Mouse (Mus musculus) neural tube, embryonic 12.5 days (tissue): ENCODE results near the gene Casz1. TPM values are rescaled to one million over a fixed set of nuclear protein-coding genes. Genes with fewer than 3 reads are reported as not detected.

Experiments
- ATAC-seq: fragments of 200-750 bp; cut with Nextera tagmentation; 2 replicates; pipeline ENCODE4 v1.8.0; 2017; ENCODE audit warnings: low read depth, mild to moderate bottlenecking, moderate TSS enrichment, moderate library complexity; ENCODE audit not compliant: low FRiP score
- H3K27ac ChIP-seq: fragments of 300-500 bp; sonication (generic); 2 replicates; pipeline ENCODE4 v1.5.1; 2016
- H3K27me3 ChIP-seq: fragments of 300-500 bp; sonication (generic); replicated peaks from 2 replicates; pipeline ENCODE4 v1.6.1; 2016; ENCODE audit warnings: mild to moderate bottlenecking
- H3K36me3 ChIP-seq: fragments of 300-500 bp; sonication (generic); 2 replicates; pipeline ENCODE4 v1.6.1; 2016; ENCODE audit warnings: mild to moderate bottlenecking
- H3K4me1 ChIP-seq: fragments of 300-500 bp; sonication (generic); 2 replicates; pipeline ENCODE4 v1.6.1; 2016
- H3K4me2 ChIP-seq: fragments of 300-500 bp; sonication (generic); replicated peaks from 2 replicates; pipeline ENCODE4 v1.6.1; 2016; ENCODE audit warnings: mild to moderate bottlenecking
- H3K4me3 ChIP-seq: fragments of 300-500 bp; sonication (generic); 2 replicates; pipeline ENCODE4 v1.5.1; 2016
- H3K9ac ChIP-seq: fragments of 300-500 bp; sonication (generic); 2 replicates; pipeline ENCODE4 v1.6.1; 2016; ENCODE audit warnings: mild to moderate bottlenecking
- H3K9me3 ChIP-seq: fragments of 300-500 bp; sonication (generic); 2 replicates; pipeline ENCODE4 v1.6.1; 2016; ENCODE audit warnings: mild to moderate bottlenecking
- WGBS: fragments of 180-500 bp; shearing (Covaris S2); methylation state at CpG from one replicate; pipeline ENCODE4 v1.1.7; 2016; 5-methylcytosine and 5-hydroxymethylcytosine counted together
- polyA plus RNA-seq: library from polyadenylated mRNA; unstranded; fragments of >200 nt; fragmentation: Nextera tagmentation; extraction: Ambion mirVana; gene quantifications from 2 replicates; pipeline ENCODE4 v1.2.1, GENCODE M21; 2016

The Casz1 gene
- polyA plus RNA-seq, 1 experiment from 2014 or later, result 14.2 TPM

DNA sequence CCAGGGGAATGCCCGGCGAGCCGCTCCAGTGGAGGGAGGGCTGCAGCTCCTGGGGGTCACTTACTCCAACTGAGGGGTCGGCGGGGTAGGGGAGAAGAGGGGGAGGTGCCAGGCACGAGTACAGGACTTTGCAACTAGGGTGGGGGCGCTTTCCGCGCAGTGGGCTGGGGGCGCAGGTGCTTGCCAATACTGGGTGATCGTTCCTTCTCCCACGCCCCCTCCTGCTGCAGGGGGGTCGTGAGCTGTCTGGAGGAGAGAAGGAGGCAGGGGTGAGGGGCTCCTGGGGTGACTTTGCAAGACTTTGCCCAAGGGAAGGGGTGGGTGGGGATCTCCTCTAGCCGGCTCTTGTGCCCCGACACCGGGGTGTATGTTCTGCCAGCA is 541 bp downstream of the Casz1 start:
- H3K9ac ChIP-seq, result peak overlapping the region; percentile 64
- H3K36me3 ChIP-seq, result no peaks in the 10 kb centered on the region
- peak overlapping the region; percentile 22; the same call in 1 of the 2 replicates for H3K27ac ChIP-seq
- H3K9me3 ChIP-seq, result no peaks in the 10 kb centered on the region
- H3K4me2 ChIP-seq, result peak overlapping the region; percentile 91
- ATAC-seq, result no peak; the same call in 1 of the 2 replicates
- WGBS, result under 1% methylated on average over 15 of the region's 16 CpGs
- peaks cover 60% of the 10 kb centered on the region for H3K27me3 ChIP-seq
- H3K4me3 ChIP-seq, result peak overlapping the region; percentile 57
- H3K4me1 ChIP-seq, result peaks cover 43% of the 10 kb centered on the region

DNA sequence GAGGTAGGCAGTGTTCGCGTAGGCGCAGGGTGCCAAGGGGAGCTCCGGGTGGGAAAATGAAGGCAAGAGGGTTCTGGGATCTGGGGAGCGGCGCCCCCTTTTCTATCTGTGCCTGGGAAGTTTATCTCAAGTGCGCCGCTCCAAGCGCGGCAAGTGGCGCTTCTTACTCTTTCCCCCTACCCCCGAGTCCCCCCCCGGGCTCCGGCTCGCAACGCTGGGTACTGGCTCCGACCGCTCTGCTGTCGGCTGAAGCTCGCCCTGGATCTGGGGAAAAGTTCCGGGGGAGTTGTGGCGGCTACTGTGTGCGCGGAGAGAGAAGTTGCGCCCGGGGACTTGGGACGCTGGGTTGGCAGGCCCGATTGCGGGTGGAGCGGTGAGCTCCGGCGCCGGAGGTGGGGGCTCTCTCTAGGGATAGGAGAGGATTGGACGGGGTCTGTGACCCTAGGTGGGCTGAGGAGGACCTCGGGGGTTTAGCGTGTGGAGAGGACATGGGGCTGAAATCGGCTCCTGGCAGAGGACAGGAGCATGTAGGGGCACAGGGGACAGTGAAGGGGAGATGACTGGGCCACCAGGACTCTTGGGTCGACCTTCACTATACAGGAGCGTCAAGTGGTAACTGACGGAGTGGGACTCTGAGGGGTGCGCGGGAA is 1.1 kb downstream of the Casz1 start:
- peaks cover 64% of the 10 kb centered on the region for H3K27me3 ChIP-seq
- peaks cover 47% of the 10 kb centered on the region for H3K4me1 ChIP-seq
- H3K36me3 ChIP-seq, result no peaks in the 10 kb centered on the region
- H3K9me3 ChIP-seq, result no peaks in the 10 kb centered on the region
- ATAC-seq, result no peak
- no peak overlapping the region for H3K27ac ChIP-seq
- H3K4me2 ChIP-seq, result peak overlapping the region; percentile 91
- peak overlapping the region; percentile 64 for H3K9ac ChIP-seq
- H3K4me3 ChIP-seq, result peak overlapping the region; percentile 57
- 2% methylated on average over 42 of the region's 42 CpGs for WGBS

- Histone ChIP-seq H3K4me2 (peak overlapping the region; percentile 91), H3K9me3 (no peaks in the 10 kb centered on the region), H3K4me3 (peak overlapping the region; percentile 57), H3K9ac (peak overlapping the region; percentile 64), H3K36me3 (no peaks in the 10 kb centered on the region), H3K4me1 (peaks cover 55% of the 10 kb centered on the region), H3K27me3 (peaks cover 70% of the 10 kb centered on the region), H3K27ac (peak overlapping the region; percentile 12; the same call in 1 of the 2 replicates)
- under 1% methylated on average over 64 of the region's 64 CpGs for WGBS
- ATAC-seq, result no peak
Measured at GRCm38 (mm10) chr4:148805811-148806747, 1.9 kb downstream of the Casz1 start.

- no peak overlapping the region for H3K27ac ChIP-seq
Measured at GRCm38 (mm10) chr4:148806836-148807235, 2.6 kb downstream of the Casz1 start.

DNA sequence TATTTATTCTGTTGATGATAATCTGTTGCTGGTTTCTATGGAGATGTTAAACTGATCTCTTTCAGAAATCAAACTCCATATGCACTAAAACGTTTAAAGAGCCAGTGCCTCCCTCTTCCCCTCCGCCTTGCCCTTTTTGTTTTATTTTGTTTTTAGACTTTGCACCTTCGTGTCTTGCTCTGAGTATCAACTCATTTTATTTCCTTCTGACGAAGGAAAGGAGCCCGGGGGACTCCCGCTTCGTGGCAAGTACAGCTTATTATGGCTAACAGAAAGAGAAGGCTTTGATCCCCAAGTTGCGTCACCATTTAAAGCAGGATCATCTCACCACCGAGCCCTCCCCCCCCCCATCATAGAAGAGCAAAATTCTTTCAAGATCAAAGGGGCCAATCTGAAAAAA is 3.2 kb downstream of the Casz1 start:
- peak overlapping the region; percentile 57 for H3K4me3 ChIP-seq
- peaks cover 66% of the 10 kb centered on the region for H3K4me1 ChIP-seq
- H3K9ac ChIP-seq, result 0 out of 2 replicates have a peak overlapping the region, but pooled peaks have one; percentile 26
- peaks cover 76% of the 10 kb centered on the region for H3K27me3 ChIP-seq
- H3K36me3 ChIP-seq, result no peaks in the 10 kb centered on the region
- peak overlapping the region; percentile 91 for H3K4me2 ChIP-seq
- H3K27ac ChIP-seq, result no peak overlapping the region
- WGBS, result 0% methylated on average over 9 of the region's 9 CpGs
- H3K9me3 ChIP-seq, result no peaks in the 10 kb centered on the region
- no peak for ATAC-seq

More at GRCm38 (mm10) chr4:148806836-148807235, 2.6 kb downstream of the Casz1 start:
- peak; percentile 51; the same call in 1 of the 2 replicates for ATAC-seq
- Histone ChIP-seq H3K9me3 (no peaks in the 10 kb centered on the region), H3K4me1 (peaks cover 62% of the 10 kb centered on the region), H3K36me3 (no peaks in the 10 kb centered on the region), H3K4me2 (peak overlapping the region; percentile 91), H3K4me3 (peak overlapping the region; percentile 57), H3K9ac (peak overlapping the region; percentile 45; the same call in 1 of the 2 replicates), H3K27me3 (peaks cover 77% of the 10 kb centered on the region)
- WGBS, result under 1% methylated on average over 21 of the region's 26 CpGs

GRCm38 (mm10) chr4:148808839-148809238 is 4.6 kb downstream of the Casz1 start:
- H3K36me3 ChIP-seq, result no peaks in the 10 kb centered on the region
- no peak overlapping the region for H3K9ac ChIP-seq
- peaks cover 82% of the 10 kb centered on the region for H3K27me3 ChIP-seq
- 13% methylated on average over 2 of the region's 2 CpGs for WGBS
- peaks cover 63% of the 10 kb centered on the region for H3K4me1 ChIP-seq
- no peak overlapping the region for H3K4me3 ChIP-seq
- H3K4me2 ChIP-seq, result peak overlapping the region; percentile 37; the same call in 1 of the 2 replicates
- H3K9me3 ChIP-seq, result no peaks in the 10 kb centered on the region
- no peak for ATAC-seq
- H3K27ac ChIP-seq, result no peak overlapping the region

DNA sequence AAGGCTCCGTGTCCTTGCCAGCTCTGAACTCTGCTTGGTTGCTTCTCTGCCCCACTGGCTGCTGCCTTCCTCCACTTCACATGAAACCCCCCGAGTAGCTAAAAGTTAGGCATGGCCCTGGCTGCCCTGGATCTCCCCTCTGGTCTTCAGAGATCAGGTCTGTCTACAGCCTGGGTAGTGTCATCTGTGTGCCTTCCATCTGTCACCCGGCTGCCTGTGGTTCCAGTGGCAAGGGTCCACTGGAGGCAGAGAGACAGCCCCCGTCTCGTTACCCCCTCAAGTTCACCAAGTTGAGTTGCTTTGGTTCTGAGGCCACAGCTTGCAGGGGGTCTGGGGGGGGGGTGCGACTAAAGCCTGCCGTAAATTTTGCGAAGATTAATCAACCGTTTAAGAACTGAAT is 6.5 kb downstream of the Casz1 start:
- Histone ChIP-seq H3K4me2 (peak overlapping the region; percentile 49), H3K9me3 (no peaks in the 10 kb centered on the region)

GRCm38 (mm10) chr4:148811940-148812339 is 7.7 kb downstream of the Casz1 start:
- ATAC-seq, result peak; percentile 39; the same call in 1 of the 2 replicates
- Histone ChIP-seq H3K4me1 (peaks cover 47% of the 10 kb centered on the region), H3K36me3 (no peaks in the 10 kb centered on the region), H3K27me3 (peaks cover 77% of the 10 kb centered on the region), H3K4me3 (no peak overlapping the region), H3K27ac (no peak overlapping the region), H3K4me2 (peak overlapping the region; percentile 49), H3K9me3 (no peaks in the 10 kb centered on the region), H3K9ac (0 out of 2 replicates have a peak overlapping the region, but pooled peaks have one; percentile 33)
- 17% methylated on average over 10 of the region's 10 CpGs for WGBS

More for the DNA sequence above, 6.5 kb downstream of the Casz1 start:
- Histone ChIP-seq H3K27me3 (peaks cover 84% of the 10 kb centered on the region), H3K27ac (no peak overlapping the region), H3K9ac (0 out of 2 replicates have a peak overlapping the region, but pooled peaks have one; percentile 13), H3K4me1 (peaks cover 52% of the 10 kb centered on the region), H3K4me3 (no peak overlapping the region), H3K36me3 (no peaks in the 10 kb centered on the region)
- ATAC-seq, result no peak
- 34% methylated on average over 9 of the region's 9 CpGs for WGBS

- Histone ChIP-seq H3K9ac (no peak overlapping the region), H3K4me2 (0 out of 2 replicates have a peak overlapping the region, but pooled peaks have one; percentile 24), H3K27me3 (peaks cover 71% of the 10 kb centered on the region), H3K27ac (no peak overlapping the region), H3K36me3 (no peaks in the 10 kb centered on the region), H3K4me1 (peaks cover 47% of the 10 kb centered on the region), H3K9me3 (no peaks in the 10 kb centered on the region), H3K4me3 (no peak overlapping the region)
- ATAC-seq, result no peak
- 85% methylated on average over 6 of the region's 6 CpGs for WGBS
Measured at GRCm38 (mm10) chr4:148813247-148813646, 9.0 kb downstream of the Casz1 start.

DNA sequence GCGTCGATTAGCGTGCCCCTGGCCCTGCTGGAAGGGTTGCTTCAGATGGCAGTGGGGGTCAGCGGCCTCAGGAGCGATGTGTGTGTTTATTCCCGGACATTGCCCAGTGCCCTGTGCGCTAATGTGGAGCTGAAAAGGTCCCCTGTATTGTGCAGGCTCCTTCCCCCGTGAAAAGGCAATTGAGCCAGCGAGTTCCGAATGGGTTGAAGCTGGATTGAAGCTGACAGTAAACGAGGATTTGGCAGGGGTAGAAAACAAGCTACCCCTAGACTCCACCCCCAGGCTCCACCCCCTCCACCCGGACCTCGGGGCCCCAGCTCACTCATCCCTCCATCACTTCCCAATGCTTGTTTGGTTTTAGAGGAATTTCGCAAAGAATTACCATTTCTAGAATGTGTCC is 12.3 kb downstream of the Casz1 start:
- peak overlapping the region; percentile 30 for H3K4me2 ChIP-seq
- no peak overlapping the region for H3K9ac ChIP-seq
- no peaks in the 10 kb centered on the region for H3K9me3 ChIP-seq
- peaks cover 46% of the 10 kb centered on the region for H3K27me3 ChIP-seq
- no peak overlapping the region for H3K4me3 ChIP-seq
- peaks cover 26% of the 10 kb centered on the region for H3K4me1 ChIP-seq
- 4% methylated on average over 14 of the region's 14 CpGs for WGBS
- no peaks in the 10 kb centered on the region for H3K36me3 ChIP-seq
- no peak for ATAC-seq
- H3K27ac ChIP-seq, result no peak overlapping the region

DNA sequence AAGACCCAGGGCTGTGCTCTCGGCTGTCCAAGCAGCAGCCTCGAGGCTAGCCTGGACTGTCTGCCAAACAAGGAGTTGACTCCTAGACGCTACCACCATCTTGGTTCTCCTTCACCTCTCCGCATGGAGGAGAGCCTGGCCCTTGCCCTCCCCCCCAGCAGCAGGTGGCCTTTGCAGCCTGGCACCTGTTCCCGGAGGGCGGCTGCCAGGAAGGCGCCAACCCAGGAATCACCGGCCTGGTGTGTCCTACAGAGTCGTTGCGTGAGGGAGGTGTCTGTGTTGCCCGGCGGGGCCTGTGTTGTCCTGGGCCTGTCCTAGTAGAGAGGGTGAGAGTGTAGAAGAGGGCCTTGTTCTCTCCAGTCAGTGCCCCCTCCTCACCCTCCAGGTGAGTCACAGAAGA is 13.9 kb downstream of the Casz1 start:
- 94% methylated on average over 12 of the region's 12 CpGs for WGBS
- no peak overlapping the region for H3K9ac ChIP-seq
- H3K4me3 ChIP-seq, result no peak overlapping the region
- H3K4me1 ChIP-seq, result peaks cover 17% of the 10 kb centered on the region; the same call in 1 of the 2 replicates
- no peaks in the 10 kb centered on the region for H3K36me3 ChIP-seq
- H3K4me2 ChIP-seq, result no peak overlapping the region
- H3K27ac ChIP-seq, result no peak overlapping the region
- ATAC-seq, result no peak
- peaks cover 35% of the 10 kb centered on the region; the same call in 1 of the 2 replicates for H3K27me3 ChIP-seq
- H3K9me3 ChIP-seq, result no peaks in the 10 kb centered on the region

DNA sequence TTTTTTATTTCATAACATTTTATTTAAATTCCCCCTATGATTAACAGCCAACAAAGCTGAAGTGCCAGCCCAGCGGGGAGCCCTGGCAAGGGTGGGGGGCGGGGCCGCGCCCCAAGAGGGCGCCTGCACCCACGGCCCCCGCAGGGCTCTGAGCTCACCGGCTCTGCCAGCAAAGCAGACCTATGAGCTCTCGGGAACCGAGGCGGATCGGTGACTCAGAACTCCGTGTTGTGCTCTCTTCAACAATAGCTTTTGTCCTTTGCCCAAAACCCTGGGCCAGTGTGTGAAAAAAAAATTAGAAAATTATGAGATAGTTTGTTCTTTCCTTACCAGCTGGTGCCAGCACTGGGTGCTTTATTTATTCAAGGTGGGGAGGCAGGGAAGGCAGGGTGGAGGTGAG is 15.9 kb downstream of the Casz1 start:
- no peaks in the 10 kb centered on the region for H3K9me3 ChIP-seq
- H3K27ac ChIP-seq, result no peak overlapping the region
- H3K4me2 ChIP-seq, result no peak overlapping the region
- peaks cover 17% of the 10 kb centered on the region; the same call in 1 of the 2 replicates for H3K4me1 ChIP-seq
- H3K36me3 ChIP-seq, result no peaks in the 10 kb centered on the region
- no peak overlapping the region for H3K9ac ChIP-seq
- H3K4me3 ChIP-seq, result no peak overlapping the region
- peaks cover 20% of the 10 kb centered on the region for H3K27me3 ChIP-seq
- no peak for ATAC-seq
- WGBS, result 66% methylated on average over 13 of the region's 13 CpGs
